Mouse (Mus musculus): Measurements from ENCODE around the gene Lgi4. TPM values are rescaled to one million over a fixed set of nuclear protein-coding genes. Genes with fewer than 3 reads are reported as not detected.

The Lgi4 gene
- polyA plus RNA-seq, 1 experiment from 2014 or later = 2.1 TPM

DNA sequence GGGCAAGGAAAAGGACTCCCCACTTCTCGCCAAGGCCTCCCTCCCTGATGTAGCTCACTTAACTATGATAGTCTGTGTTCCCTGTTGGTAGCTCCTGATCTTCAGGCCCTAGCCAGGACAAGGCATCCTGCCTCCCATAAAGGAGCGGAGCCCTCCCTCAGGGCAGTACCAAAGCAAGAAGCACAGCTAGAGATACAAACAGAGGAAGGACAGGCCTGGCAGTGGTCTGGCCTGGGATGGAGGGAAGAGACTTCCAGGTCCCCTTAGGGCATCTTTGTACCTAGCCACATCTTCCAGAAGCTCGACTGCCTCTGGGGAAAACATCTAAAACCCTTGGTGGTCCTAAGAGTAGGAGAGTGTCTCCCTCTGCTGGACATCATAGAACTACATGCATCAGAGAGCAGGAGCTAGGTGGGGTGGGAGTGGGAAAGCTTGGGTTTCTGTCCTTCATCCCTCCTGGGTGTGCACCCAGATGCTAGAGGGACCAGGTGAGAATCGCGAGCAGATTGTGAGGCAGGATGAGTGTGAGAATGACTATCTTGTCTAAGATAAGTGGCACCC lies 18.8 kb downstream of the Lgi4 start:
- Histone ChIP-seq H3K27me3 (no peaks in the 10 kb centered on the region), H3K27ac (replicated peaks) (no peak overlapping the region), H3K4me2 (replicated peaks) (no peak overlapping the region), H3K4me1 (peaks cover 26% of the 10 kb centered on the region), H3K4me3 (replicated peaks) (no peak overlapping the region), H3K36me3 (no peaks in the 10 kb centered on the region), H3K9me3 (replicated peaks) (no peaks in the 10 kb centered on the region), H3K9ac (no peak overlapping the region)
- 37% methylated on average over 5 of the region's 5 CpGs for WGBS
- 0 out of 2 replicates have a peak, but pooled peaks have one; percentile 20 for ATAC-seq (ENCODE audit: insufficient number of reproducible peaks, low FRiP score, low TSS enrichment, low read depth)

DNA sequence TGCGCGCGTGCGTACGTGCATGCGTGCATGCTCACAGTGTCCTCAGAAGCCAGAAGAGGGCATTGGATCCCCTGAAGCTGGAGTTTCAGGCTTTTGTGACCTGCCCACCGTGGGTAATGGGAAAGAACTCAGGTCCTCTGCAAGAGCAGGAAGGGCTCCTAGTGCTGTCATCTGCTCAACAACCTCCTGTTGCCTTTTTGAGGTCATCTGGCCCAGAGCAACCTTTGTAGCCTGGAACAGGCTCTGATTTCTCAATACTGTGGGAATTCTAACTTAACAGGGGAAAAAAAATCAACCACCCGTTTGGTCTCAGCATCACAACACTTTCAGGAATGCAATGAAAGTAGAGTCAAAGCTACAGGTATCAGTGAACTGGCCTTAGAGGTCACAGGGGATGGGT lies 20.5 kb downstream of the Lgi4 start:
- ATAC-seq (ENCODE audit: insufficient number of reproducible peaks, low FRiP score, low TSS enrichment, low read depth) = no peak
- Histone ChIP-seq H3K9me3 (replicated peaks) (no peaks in the 10 kb centered on the region), H3K27me3 (no peaks in the 10 kb centered on the region), H3K27ac (replicated peaks) (no peak overlapping the region), H3K36me3 (no peaks in the 10 kb centered on the region), H3K4me3 (replicated peaks) (no peak overlapping the region), H3K4me1 (peaks cover 34% of the 10 kb centered on the region), H3K4me2 (replicated peaks) (no peak overlapping the region), H3K9ac (no peak overlapping the region)
- 90% methylated on average over 8 of the region's 8 CpGs for WGBS

DNA sequence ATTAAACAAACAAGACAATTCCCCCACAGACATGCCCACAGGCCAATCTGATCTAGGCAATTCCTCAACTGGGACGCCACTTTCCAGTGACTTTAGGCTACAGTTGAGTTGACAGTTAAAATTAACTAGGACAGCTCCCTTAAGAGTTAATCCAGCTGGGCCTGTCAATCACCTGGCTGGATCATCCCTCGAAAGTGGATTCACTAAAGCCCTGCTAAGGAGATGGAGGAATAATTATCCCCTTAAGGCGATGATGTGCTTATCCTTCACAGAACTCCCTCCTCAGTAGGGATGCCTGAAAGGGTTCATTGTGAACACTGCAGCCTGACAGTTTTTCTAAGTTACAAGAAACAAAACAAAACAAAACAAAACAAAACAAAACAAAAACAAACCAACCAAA lies 21.5 kb downstream of the Lgi4 start:
- H3K4me3 ChIP-seq (replicated peaks) = no peak overlapping the region
- H3K4me1 ChIP-seq = peaks cover 41% of the 10 kb centered on the region
- H3K36me3 ChIP-seq = no peaks in the 10 kb centered on the region
- no peaks in the 10 kb centered on the region for H3K9me3 ChIP-seq (replicated peaks)
- H3K27ac ChIP-seq (replicated peaks) = no peak overlapping the region
- ATAC-seq (ENCODE audit: insufficient number of reproducible peaks, low FRiP score, low TSS enrichment, low read depth) = no peak
- no peaks in the 10 kb centered on the region for H3K27me3 ChIP-seq
- no peak overlapping the region for H3K9ac ChIP-seq
- WGBS = 27% methylated on average over 3 of the region's 3 CpGs
- H3K4me2 ChIP-seq (replicated peaks) = no peak overlapping the region

DNA sequence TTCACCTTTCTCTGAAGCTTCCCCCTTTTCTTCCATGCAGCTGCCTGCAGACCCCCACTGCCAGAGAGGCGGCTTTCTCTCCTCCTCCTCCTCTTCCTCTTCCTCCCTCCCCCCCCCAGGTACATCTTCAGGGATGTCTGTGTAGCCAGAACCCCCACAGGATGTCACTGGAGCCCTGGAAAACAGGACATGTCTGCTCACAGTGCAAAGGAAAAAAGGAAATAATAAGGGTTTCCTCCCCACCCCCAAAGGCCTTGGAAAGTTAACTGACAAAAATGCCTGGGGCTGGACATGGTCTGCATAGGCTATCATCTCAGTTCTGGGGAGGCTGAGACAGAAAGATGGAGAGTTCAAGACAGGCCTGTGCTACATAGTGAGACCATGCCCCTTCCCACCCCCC lies 22.0 kb downstream of the Lgi4 start:
- Histone ChIP-seq H3K9me3 (replicated peaks) (no peaks in the 10 kb centered on the region), H3K27ac (replicated peaks) (no peak overlapping the region), H3K4me1 (peaks cover 41% of the 10 kb centered on the region), H3K27me3 (no peaks in the 10 kb centered on the region), H3K9ac (no peak overlapping the region), H3K4me3 (replicated peaks) (no peak overlapping the region), H3K36me3 (no peaks in the 10 kb centered on the region), H3K4me2 (replicated peaks) (no peak overlapping the region)
- ATAC-seq (ENCODE audit: insufficient number of reproducible peaks, low FRiP score, low TSS enrichment, low read depth) = no peak
- 26% methylated on average over 1 of the region's 1 CpGs for WGBS

DNA sequence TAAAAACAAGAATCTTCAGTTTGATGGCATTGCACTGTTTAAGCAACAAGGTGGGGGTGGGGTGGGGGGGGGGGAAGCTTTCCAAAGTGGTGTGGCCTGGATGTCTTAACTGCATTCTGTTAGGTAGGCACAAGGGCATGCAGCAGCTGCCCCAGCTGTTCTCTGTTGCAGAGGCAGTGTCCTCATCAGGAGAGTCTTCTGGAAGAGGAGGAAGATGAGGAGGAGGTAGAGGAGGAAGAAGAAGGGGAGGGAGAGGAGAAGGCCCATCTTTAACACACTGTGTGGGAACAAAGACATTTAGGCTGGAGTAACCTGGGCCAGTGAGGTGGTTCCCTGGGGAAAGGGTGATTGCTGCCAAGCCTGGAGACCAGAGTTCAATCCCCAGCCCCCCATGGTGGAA lies 23.0 kb downstream of the Lgi4 start:
- Histone ChIP-seq H3K27me3 (no peaks in the 10 kb centered on the region), H3K4me1 (peaks cover 35% of the 10 kb centered on the region), H3K9ac (no peak overlapping the region), H3K36me3 (no peaks in the 10 kb centered on the region), H3K4me2 (replicated peaks) (no peak overlapping the region), H3K9me3 (replicated peaks) (no peaks in the 10 kb centered on the region), H3K4me3 (replicated peaks) (no peak overlapping the region), H3K27ac (replicated peaks) (no peak overlapping the region)
- ATAC-seq (ENCODE audit: insufficient number of reproducible peaks, low FRiP score, low TSS enrichment, low read depth) = no peak

DNA sequence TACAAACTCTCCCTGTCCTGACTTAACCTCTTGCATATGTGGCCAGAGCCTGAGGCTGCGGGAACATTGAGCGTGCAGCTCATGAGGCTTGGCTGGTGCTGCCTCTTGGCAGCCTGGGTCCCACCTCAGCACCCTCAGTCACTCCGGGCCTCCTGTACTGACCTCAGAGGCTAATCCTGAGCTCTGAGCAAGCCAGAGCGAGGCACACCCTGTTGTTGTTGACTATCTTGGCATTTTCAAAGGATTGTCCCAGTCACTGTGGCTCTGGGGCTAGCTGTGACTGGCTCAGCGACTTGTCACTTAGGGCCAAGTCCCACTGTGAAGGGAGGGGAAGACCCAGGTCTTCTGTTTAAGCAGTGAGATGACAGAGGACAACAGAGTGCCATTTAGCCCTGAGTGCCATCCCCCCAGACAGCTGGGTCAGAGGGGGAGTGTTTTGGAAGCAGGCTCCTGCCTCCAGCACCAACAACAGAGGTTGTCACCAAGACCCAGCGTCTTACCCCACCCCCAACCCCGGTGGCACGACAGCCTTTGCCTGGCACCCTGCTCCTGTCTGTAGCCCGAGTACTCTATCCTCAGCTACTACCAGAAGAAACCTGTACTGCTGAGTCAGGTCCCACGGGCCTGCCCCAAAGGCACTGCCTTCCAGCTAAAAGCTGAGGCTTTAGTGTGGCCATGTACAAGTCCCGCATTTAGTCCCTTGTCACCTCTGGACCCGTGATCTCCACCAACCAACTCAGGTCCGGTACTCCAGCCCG lies 23.9 kb downstream of the Lgi4 start:
- Histone ChIP-seq H3K36me3 (no peaks in the 10 kb centered on the region), H3K9me3 (replicated peaks) (no peaks in the 10 kb centered on the region), H3K4me3 (replicated peaks) (no peak overlapping the region), H3K4me2 (replicated peaks) (no peak overlapping the region), H3K4me1 (peaks cover 26% of the 10 kb centered on the region), H3K27ac (replicated peaks) (peak overlapping the region; percentile 60; the same call in 1 of the 2 replicates), H3K9ac (no peak overlapping the region), H3K27me3 (no peaks in the 10 kb centered on the region)
- peak; percentile 46; the same call in 1 of the 2 replicates for ATAC-seq (ENCODE audit: insufficient number of reproducible peaks, low FRiP score, low TSS enrichment, low read depth)
- WGBS = 44% methylated on average over 14 of the region's 14 CpGs

DNA sequence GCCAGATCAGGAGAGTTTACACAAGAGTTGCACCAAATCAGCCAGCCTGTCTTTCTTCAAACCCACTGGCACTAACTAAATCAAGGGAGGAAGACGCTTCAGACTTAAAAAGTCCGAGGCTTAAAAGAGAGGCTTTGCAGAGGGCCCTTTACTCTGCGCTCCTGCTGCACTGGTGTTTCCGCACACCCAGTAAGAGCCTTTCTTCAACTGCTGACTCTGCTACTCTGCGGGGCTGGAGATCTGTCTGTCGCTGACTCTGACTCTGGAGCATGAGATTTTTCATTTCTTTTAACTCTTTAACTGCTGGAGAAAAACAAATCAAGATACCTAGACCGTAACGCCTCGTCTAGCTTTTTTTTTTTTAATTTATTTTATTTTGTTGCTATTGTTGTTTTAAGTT lies 25.0 kb downstream of the Lgi4 start:
- 37% methylated on average over 9 of the region's 9 CpGs for WGBS
- H3K36me3 ChIP-seq = no peaks in the 10 kb centered on the region
- no peaks in the 10 kb centered on the region for H3K9me3 ChIP-seq (replicated peaks)
- H3K27ac ChIP-seq (replicated peaks) = peak overlapping the region; percentile 60
- H3K4me1 ChIP-seq = peaks cover 24% of the 10 kb centered on the region
- no peak overlapping the region for H3K9ac ChIP-seq
- no peak overlapping the region for H3K4me2 ChIP-seq (replicated peaks)
- no peak for ATAC-seq (ENCODE audit: insufficient number of reproducible peaks, low FRiP score, low TSS enrichment, low read depth)
- no peak overlapping the region for H3K4me3 ChIP-seq (replicated peaks)
- H3K27me3 ChIP-seq = no peaks in the 10 kb centered on the region

DNA sequence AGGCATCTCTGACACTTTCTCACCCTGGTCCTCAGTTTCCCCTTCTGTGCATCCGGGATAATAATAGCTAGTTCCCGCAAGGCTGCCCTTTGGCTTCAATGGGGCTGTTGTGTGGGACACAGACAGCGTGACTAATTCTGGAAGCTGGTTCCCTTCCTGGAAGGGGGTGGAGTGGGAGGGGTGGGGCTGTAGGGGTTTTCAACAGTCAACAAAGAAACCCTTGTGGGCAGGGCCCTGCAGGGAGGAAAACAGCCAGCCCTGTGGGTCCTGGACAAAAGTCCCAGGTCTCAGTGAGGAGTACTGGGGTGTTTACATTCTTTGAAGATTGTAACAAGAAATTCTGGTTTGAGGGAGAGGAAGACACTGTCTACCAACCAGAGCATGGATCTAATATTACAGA lies 26.0 kb downstream of the Lgi4 start:
- Histone ChIP-seq H3K27me3 (no peaks in the 10 kb centered on the region), H3K4me2 (replicated peaks) (no peak overlapping the region), H3K27ac (replicated peaks) (peak overlapping the region; percentile 60), H3K4me1 (peaks cover 24% of the 10 kb centered on the region), H3K36me3 (no peaks in the 10 kb centered on the region), H3K9ac (no peak overlapping the region), H3K9me3 (replicated peaks) (no peaks in the 10 kb centered on the region), H3K4me3 (replicated peaks) (no peak overlapping the region)
- 18% methylated on average over 3 of the region's 3 CpGs for WGBS
- no peak; the same call in 1 of the 2 replicates for ATAC-seq (ENCODE audit: insufficient number of reproducible peaks, low FRiP score, low TSS enrichment, low read depth)

DNA sequence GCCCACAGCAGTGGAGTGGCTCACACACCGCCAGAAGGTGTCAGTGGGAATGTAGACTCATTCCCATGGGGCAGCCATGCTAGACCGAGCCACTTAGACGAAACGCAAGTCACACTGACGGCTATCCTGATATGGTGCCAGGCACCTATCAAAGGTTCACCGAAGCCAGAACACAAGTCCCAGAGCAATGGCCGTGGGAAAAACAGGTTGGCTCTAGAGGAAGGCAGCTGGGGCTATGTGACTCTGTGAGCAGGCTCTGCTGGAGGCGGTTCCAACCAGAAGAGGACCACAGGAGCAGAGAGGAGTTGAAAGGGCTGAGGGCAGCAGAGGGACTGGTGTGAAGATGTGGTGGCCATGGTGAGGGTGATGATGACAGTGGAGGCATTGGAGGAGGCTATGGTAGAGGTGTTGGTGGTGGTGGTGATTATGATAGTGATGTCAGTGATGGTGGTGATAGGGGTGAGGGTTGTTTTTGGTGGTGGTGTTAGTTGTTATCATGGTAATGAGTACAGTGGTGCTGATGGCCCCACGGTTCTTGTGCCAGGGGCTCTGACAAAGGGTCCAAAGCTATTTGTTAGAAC lies 27.1 kb downstream of the Lgi4 start:
- Histone ChIP-seq H3K4me3 (replicated peaks) (no peak overlapping the region), H3K27me3 (no peaks in the 10 kb centered on the region), H3K9me3 (replicated peaks) (no peaks in the 10 kb centered on the region), H3K36me3 (no peaks in the 10 kb centered on the region), H3K27ac (replicated peaks) (0 out of 2 replicates have a peak overlapping the region, but pooled peaks have one; percentile 0), H3K9ac (no peak overlapping the region), H3K4me2 (replicated peaks) (no peak overlapping the region), H3K4me1 (peaks cover 24% of the 10 kb centered on the region)
- ATAC-seq (ENCODE audit: insufficient number of reproducible peaks, low FRiP score, low TSS enrichment, low read depth) = no peak
- WGBS = 88% methylated on average over 9 of the region's 9 CpGs

DNA sequence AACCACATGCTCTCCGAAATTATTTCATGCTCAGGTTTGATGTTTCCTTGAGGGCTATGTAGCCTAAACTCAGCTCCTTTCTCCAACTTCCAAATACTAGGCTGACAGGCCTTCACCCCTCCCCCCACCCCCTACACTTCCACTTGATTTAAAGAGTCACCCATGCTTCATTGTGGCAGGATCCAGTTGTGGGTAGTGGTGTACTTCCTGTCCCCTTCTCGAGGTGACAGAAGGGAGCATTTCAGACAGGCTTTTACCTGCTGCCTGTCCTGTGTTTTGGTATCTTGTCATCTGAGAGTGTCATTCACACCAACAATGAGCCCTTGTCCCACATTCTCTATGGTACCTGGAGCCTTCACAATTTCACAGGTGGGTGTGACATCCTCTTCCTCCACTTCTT lies 28.1 kb downstream of the Lgi4 start:
- no peaks in the 10 kb centered on the region for H3K9me3 ChIP-seq (replicated peaks)
- peaks cover 24% of the 10 kb centered on the region for H3K4me1 ChIP-seq
- H3K9ac ChIP-seq = no peak overlapping the region
- no peaks in the 10 kb centered on the region for H3K36me3 ChIP-seq
- H3K4me2 ChIP-seq (replicated peaks) = no peak overlapping the region
- no peak overlapping the region for H3K27ac ChIP-seq (replicated peaks)
- ATAC-seq (ENCODE audit: insufficient number of reproducible peaks, low FRiP score, low TSS enrichment, low read depth) = no peak
- H3K27me3 ChIP-seq = no peaks in the 10 kb centered on the region
- 43% methylated on average over 2 of the region's 2 CpGs for WGBS
- H3K4me3 ChIP-seq (replicated peaks) = no peak overlapping the region

DNA sequence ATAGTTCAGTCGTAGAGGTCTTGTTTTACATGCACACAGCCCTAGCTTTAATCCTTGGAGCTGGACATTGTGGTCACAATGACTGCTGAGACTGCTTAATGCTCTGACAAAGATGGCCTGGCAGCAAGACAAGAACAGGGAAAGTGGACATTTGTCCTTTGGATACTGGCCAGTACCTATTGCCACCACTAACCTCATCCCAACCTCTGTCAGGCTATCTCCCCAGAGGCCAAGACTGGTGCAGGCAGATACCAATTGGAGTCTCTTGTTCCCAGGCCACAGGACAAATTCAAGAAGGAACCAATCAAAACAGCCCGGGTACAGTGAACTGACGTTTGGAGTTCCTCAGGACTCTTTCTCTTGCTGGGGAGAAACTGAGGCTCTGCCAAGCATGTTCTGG lies 29.1 kb downstream of the Lgi4 start:
- Histone ChIP-seq H3K36me3 (no peaks in the 10 kb centered on the region), H3K4me1 (peaks cover 18% of the 10 kb centered on the region), H3K4me3 (replicated peaks) (no peak overlapping the region), H3K9me3 (replicated peaks) (no peaks in the 10 kb centered on the region), H3K4me2 (replicated peaks) (no peak overlapping the region), H3K27me3 (no peaks in the 10 kb centered on the region), H3K9ac (no peak overlapping the region), H3K27ac (replicated peaks) (no peak overlapping the region)
- WGBS = 70% methylated on average over 3 of the region's 3 CpGs
- no peak for ATAC-seq (ENCODE audit: insufficient number of reproducible peaks, low FRiP score, low TSS enrichment, low read depth)
